Mouse (Mus musculus) midbrain, embryonic 14.5 days (tissue): Measurements from ENCODE around the gene Rnf141. TPM values are rescaled to one million over a fixed set of nuclear protein-coding genes. Genes with fewer than 3 reads are reported as not detected.

Experiments used
- ATAC-seq: fragments of 200-750 bp; cut with Nextera tagmentation; 2 replicates; pipeline ENCODE4 v1.8.0; 2017; ENCODE audit warnings: moderate number of reproducible peaks, moderate library complexity; ENCODE audit not compliant: low FRiP score, low TSS enrichment
- DNase-seq: peaks from one replicate; pipeline ENCODE4 v3.0.0-alpha.2; 2015
- H3K27ac ChIP-seq: fragments of 300-500 bp; sonication (generic); replicated peaks from 2 replicates; pipeline ENCODE4 v1.5.1; 2014; ENCODE audit warnings: mild to moderate bottlenecking, low read depth, low read length, moderate library complexity
- H3K27me3 ChIP-seq: fragments of 300-500 bp; sonication (generic); 2 replicates; pipeline ENCODE4 v1.6.1; 2014; ENCODE audit warnings: low read length, control low read depth, mixed read lengths; ENCODE audit not compliant: control insufficient read depth, insufficient read depth
- H3K36me3 ChIP-seq: fragments of 300-500 bp; sonication (generic); 2 replicates; pipeline ENCODE4 v1.6.1; 2014; ENCODE audit warnings: low read length, control low read depth; ENCODE audit not compliant: control insufficient read depth, insufficient read depth
- H3K4me1 ChIP-seq: fragments of 300-500 bp; sonication (generic); 2 replicates; pipeline ENCODE4 v1.6.1; 2014; ENCODE audit warnings: mild to moderate bottlenecking, antibody characterized with exemption, low read length, control low read depth; ENCODE audit not compliant: control insufficient read depth, insufficient read depth
- H3K4me2 ChIP-seq: fragments of 300-500 bp; sonication (generic); 2 replicates; pipeline ENCODE4 v1.6.1; 2014; ENCODE audit warnings: mild to moderate bottlenecking, low read length, moderate library complexity
- H3K4me3 ChIP-seq: fragments of 300-500 bp; sonication (generic); replicated peaks from 2 replicates; pipeline ENCODE4 v1.5.1; 2014; ENCODE audit warnings: low read depth, low read length
- H3K9ac ChIP-seq: fragments of 300-500 bp; sonication (generic); replicated peaks from 2 replicates; pipeline ENCODE4 v1.6.1; 2014; ENCODE audit warnings: mild to moderate bottlenecking, low read length, moderate library complexity
- H3K9me3 ChIP-seq: fragments of 300-500 bp; sonication (generic); 2 replicates; pipeline ENCODE4 v1.6.1; 2016; ENCODE audit warnings: low read length, control low read depth, mixed read lengths; ENCODE audit not compliant: control insufficient read depth
- WGBS: fragments of 180-500 bp; shearing (Covaris S2); extraction: QIAGEN DNeasy Blood & Tissue Kit; methylation state at CpG from one replicate; pipeline ENCODE4 v1.1.7; 2014; 5-methylcytosine and 5-hydroxymethylcytosine counted together
- polyA plus RNA-seq: library from polyadenylated mRNA; unstranded; fragments of >200 nt; fragmentation: Nextera tagmentation; extraction: Ambion mirVana; gene quantifications from 2 replicates; pipeline ENCODE4 v1.2.1, GENCODE M21; 2014

Rnf141 gene
- polyA plus RNA-seq, 1 experiment from 2014 or later: 38.3 TPM

GRCm38 (mm10) chr7:110772343-110772742, 71.9 kb downstream of the Rnf141 start:
- WGBS: 78% methylated on average over 3 of the region's 3 CpGs
- Histone ChIP-seq H3K27me3 (peaks cover 6% of the 10 kb centered on the region; the same call in 1 of the 2 replicates), H3K4me3 (no peak overlapping the region), H3K9ac (no peak overlapping the region), H3K36me3 (no peaks in the 10 kb centered on the region), H3K27ac (no peak overlapping the region), H3K9me3 (no peaks in the 10 kb centered on the region), H3K4me1 (0 out of 2 replicates have a peak, but pooled peaks cover 11% of the 10 kb centered on the region), H3K4me2 (no peak overlapping the region)
- DNase-seq: no peak
- ATAC-seq: no peak

DNA sequence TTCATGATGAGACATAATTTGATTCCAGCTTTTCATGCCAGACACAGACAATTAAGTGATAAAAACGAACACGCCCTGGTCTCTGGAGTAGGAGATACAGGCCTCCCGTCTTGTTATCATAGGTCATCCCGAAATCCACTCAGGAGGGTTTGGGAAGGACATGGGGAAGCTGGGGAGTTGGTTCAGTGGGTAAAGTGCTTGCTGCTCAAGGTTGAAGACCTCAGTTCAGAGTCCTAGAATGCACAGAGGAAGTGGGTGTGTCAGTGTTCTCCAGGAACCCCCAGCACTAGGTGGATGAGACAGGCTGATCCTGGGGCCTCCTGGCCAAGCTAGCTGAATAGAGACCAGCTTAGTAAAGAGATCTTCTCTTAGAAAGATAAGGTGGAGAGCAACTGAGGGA, 73.3 kb downstream of the Rnf141 start:
- Histone ChIP-seq H3K27me3 (peaks cover 6% of the 10 kb centered on the region; the same call in 1 of the 2 replicates), H3K4me2 (no peak overlapping the region), H3K4me1 (0 out of 2 replicates have a peak, but pooled peaks cover 11% of the 10 kb centered on the region), H3K36me3 (no peaks in the 10 kb centered on the region), H3K27ac (no peak overlapping the region), H3K9me3 (no peaks in the 10 kb centered on the region), H3K9ac (no peak overlapping the region), H3K4me3 (no peak overlapping the region)
- DNase-seq (no peak), ATAC-seq (no peak)
- 95% methylated on average over 4 of the region's 4 CpGs for WGBS

DNA sequence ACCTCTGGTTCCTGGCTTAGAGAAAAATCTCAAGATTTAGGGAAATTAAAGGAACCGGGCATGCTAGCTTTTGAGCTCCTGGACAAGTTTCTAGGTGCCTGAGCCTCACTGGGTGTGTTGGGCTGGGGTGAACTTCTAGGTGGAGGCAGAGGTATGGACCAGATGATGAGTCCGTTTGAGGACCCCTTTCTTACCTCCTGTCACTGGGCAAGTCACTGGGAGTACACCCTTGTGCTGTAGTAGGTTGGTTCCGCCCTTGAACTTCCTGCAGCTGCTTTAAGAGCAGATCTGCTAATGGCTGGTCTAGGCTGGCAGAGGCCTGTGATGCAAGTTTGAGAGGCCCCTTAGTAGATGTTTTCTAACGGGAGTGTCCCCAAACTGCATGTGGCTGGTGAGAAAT, 75.2 kb downstream of the Rnf141 start:
- no peak for DNase-seq
- Histone ChIP-seq H3K9me3 (no peaks in the 10 kb centered on the region), H3K27me3 (peaks cover 6% of the 10 kb centered on the region; the same call in 1 of the 2 replicates), H3K4me3 (peak overlapping the region; percentile 55), H3K27ac (no peak overlapping the region), H3K36me3 (no peaks in the 10 kb centered on the region), H3K9ac (peak overlapping the region; percentile 76), H3K4me2 (peak overlapping the region; percentile 90), H3K4me1 (0 out of 2 replicates have a peak, but pooled peaks cover 11% of the 10 kb centered on the region)
- 39% methylated on average over 4 of the region's 4 CpGs for WGBS
- no peak for ATAC-seq

DNA sequence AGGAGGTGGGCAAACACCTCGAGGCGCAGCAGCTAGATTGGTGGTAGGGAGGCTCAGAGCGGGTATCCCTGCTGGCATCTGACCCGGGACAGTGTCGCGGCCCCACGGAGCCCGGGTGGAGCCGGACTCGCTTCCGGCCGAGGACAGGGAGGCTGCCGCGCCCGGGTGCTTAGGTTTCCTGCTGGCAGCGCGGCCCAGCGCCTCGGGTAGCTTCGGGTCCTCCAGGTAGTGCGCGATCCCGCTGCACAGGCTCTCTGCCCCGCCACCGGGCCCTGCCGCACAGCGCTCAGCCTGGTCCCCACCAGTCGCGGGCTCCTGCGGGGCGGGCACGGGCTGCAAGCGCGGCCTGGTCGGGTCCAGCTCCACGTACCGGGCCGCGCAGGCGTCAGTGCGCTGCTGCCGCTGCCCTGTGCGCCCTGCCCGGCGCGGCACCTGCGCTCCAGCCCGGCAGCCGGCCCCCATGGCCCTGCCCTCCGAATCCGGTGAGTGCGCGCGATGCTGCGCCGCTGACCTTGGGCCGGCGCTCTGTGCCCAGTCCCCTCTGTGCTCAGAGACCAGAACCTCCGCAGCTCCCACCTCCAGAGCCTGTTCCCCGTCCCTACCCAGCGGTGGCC, 75.7 kb downstream of the Rnf141 start:
- peaks cover 6% of the 10 kb centered on the region; the same call in 1 of the 2 replicates for H3K27me3 ChIP-seq
- H3K36me3 ChIP-seq: no peaks in the 10 kb centered on the region
- H3K4me1 ChIP-seq: 0 out of 2 replicates have a peak, but pooled peaks cover 7% of the 10 kb centered on the region
- peak overlapping the region; percentile 90 for H3K4me2 ChIP-seq
- peak overlapping the region; percentile 55 for H3K4me3 ChIP-seq
- ATAC-seq (peak; percentile 66; the same call in 1 of the 2 replicates), DNase-seq (peak; percentile 72)
- H3K9ac ChIP-seq: peak overlapping the region; percentile 76
- 0 out of 2 replicates have a peak overlapping the region, but pooled peaks have one; percentile 8 for H3K27ac ChIP-seq
- under 1% methylated on average over 61 of the region's 61 CpGs for WGBS
- H3K9me3 ChIP-seq: no peaks in the 10 kb centered on the region

GRCm38 (mm10) chr7:110768001-110768400, 76.3 kb downstream of the Rnf141 start, which contains the start of gene Ampd3:
Ampd3 (plus strand) TSS chr7:110768206.
- ATAC-seq: peak; percentile 11; the same call in 1 of the 2 replicates
- H3K9ac ChIP-seq: peak within 1 kb of the TSS; percentile 76
- H3K36me3 ChIP-seq: no peaks in the 10 kb centered on the region
- H3K9me3 ChIP-seq: no peaks in the 10 kb centered on the region
- peak within 1 kb of the TSS; percentile 90 for H3K4me2 ChIP-seq
- H3K27me3 ChIP-seq: peaks cover 6% of the 10 kb centered on the region; the same call in 1 of the 2 replicates
- no peak for DNase-seq
- H3K4me3 ChIP-seq: peak within 1 kb of the TSS; percentile 55
- H3K4me1 ChIP-seq: 0 out of 2 replicates have a peak, but pooled peaks cover 3% of the 10 kb centered on the region
- WGBS: 17% methylated on average over 16 of the region's 16 CpGs
- 0 out of 2 replicates have a peak within 1 kb of the TSS, but pooled peaks have one; percentile 8 for H3K27ac ChIP-seq

DNA sequence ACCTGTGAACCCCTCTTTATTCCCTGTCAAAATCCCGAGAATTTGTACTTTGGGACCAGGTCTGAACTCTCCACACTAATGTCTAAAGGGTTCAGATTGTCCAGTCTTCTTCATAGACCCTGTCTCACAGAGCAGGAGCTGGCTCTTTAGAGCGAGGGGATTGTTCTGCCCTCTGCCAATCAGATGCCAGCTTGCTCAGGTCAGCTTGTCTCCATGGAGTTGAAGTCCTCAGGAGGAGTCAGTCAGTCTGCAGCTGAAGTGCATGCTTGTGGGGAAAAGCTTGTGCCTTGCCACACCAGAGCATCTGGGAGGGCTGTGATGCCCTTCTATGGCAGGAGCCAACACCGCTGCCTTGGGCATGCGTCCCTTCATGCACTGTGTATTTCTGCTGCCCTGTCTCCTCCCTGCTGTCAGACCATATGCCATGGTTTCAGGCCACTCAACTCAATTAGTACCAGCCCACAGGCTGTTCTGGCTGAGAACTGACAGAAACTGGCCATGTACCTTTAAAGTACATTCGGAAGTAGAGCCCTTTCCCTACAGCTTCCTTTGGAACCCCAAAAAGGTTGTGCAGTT, 81.6 kb downstream of the Rnf141 start:
- H3K36me3 ChIP-seq: no peaks in the 10 kb centered on the region
- no peak overlapping the region for H3K27ac ChIP-seq
- H3K4me1 ChIP-seq: no peaks in the 10 kb centered on the region
- H3K4me2 ChIP-seq: no peak overlapping the region
- no peak overlapping the region for H3K9ac ChIP-seq
- DNase-seq (no peak), ATAC-seq (no peak)
- no peak overlapping the region for H3K4me3 ChIP-seq
- WGBS: 52% methylated on average over 5 of the region's 5 CpGs
- no peaks in the 10 kb centered on the region for H3K27me3 ChIP-seq
- no peaks in the 10 kb centered on the region for H3K9me3 ChIP-seq

GRCm38 (mm10) chr7:110756440-110756839, 87.8 kb downstream of the Rnf141 start:
- no peak overlapping the region for H3K27ac ChIP-seq
- 70% methylated on average over 2 of the region's 2 CpGs for WGBS
- no peak for ATAC-seq
- no peak for DNase-seq
- H3K4me2 ChIP-seq: no peak overlapping the region
- no peaks in the 10 kb centered on the region for H3K36me3 ChIP-seq
- no peaks in the 10 kb centered on the region for H3K27me3 ChIP-seq
- H3K9me3 ChIP-seq: no peaks in the 10 kb centered on the region
- no peak overlapping the region for H3K9ac ChIP-seq
- H3K4me1 ChIP-seq: no peaks in the 10 kb centered on the region
- no peak overlapping the region for H3K4me3 ChIP-seq

GRCm38 (mm10) chr7:110753926-110754330, 90.3 kb downstream of the Rnf141 start:
- no peak overlapping the region for H3K9ac ChIP-seq
- H3K27me3 ChIP-seq: no peaks in the 10 kb centered on the region
- H3K27ac ChIP-seq: no peak overlapping the region
- ATAC-seq (no peak), DNase-seq (no peak)
- H3K9me3 ChIP-seq: no peaks in the 10 kb centered on the region
- no peak overlapping the region for H3K4me3 ChIP-seq
- no peaks in the 10 kb centered on the region for H3K4me1 ChIP-seq
- no peak overlapping the region for H3K4me2 ChIP-seq
- 14% methylated on average over 5 of the region's 5 CpGs for WGBS
- no peaks in the 10 kb centered on the region for H3K36me3 ChIP-seq
